Mouse (Mus musculus) adrenal gland, postnatal 25 days (tissue): ENCODE measurements at regions not wholly inside any gene's neighbourhood (a gene's known extent, or its start where the extent isn't known, plus 50 kb on each side); places are given as distances from the start of the nearest gene placed in this dataset.
A peak's percentile ranks its signal among the peaks of the same experiment; 100 is the strongest.

Experiments
- DNase-seq: peaks from one replicate; pipeline ENCODE4 v3.0.0; 2021; ENCODE audit warnings: mixed read lengths

- DNase-seq: no peak
These were observed 314.4 kb upstream of the Tbx3 start for GRCm38 (mm10) chr5:119356051-119356450.

GRCm38 (mm10) chr5:119359709-119360108 lies 310.8 kb upstream of the Tbx3 start:
- peak; percentile 36 for DNase-seq

DNA sequence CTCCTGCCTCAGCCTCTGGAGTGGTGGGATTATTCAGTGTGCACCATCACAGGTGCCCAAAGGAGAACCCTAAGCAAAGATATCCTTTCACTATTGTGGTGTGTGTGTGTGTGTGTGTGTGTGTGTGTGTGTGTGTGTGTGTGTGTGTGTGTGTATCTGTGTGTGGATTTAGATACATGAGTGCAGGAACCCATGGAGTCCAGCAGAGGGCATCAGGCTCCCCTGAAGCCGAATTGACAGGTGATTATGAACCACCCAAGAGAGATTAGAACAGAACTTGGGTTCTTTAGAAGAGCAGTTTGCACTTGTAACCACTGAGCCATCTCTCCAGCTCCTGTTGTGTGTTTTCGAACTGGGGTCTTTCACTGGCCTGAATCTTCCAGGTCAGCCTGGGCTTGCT lies 310.1 kb upstream of the Tbx3 start:
- DNase-seq: no peak

- no peak for DNase-seq
These were observed 308.9 kb upstream of the Tbx3 start for GRCm38 (mm10) chr5:119361406-119362044.

DNA sequence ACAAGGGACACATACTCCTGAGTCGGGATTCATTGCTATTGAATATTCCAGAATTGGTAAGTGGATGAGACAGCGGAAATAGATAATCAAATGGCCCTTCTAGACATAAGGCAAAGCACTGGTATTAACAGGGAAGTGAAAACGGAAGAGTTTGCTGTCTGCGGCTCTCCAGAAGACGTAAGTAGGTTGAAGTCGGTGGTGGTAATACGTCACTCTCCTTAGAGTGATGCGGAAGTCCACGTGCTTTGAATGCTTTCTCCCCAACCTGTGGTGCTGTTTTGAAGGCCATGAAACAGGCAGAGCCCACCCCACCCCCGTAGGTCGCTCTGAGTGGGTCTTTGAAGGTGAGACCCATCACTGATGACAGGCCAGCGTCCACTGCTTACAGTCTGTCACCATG lies 308.0 kb upstream of the Tbx3 start:
- no peak for DNase-seq

GRCm38 (mm10) chr5:119364250-119364649 lies 306.2 kb upstream of the Tbx3 start:
- DNase-seq: no peak

- no peak for DNase-seq
These were observed 305.3 kb upstream of the Tbx3 start for GRCm38 (mm10) chr5:119365157-119365556.

GRCm38 (mm10) chr5:119366296-119366695 lies 304.2 kb upstream of the Tbx3 start:
- no peak for DNase-seq

DNA sequence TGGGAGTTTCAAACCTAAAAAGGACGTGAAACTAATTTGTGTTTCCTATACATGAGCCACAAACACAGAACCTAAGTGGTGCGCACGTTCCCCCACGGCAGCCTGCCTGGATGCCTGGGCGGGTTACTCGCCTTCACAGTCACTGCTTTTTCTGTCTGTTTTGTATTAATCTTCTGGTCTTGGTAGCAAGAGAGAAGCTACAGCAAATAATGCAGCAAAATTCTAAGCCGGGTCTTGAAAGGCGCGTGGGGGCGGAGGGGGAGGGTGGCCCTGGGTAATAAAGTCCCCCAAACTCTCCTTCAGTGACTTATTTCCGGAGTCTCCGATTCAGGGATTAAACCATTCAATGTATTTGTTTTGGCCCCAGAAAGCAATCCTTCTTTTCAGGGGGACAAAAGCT lies 300.0 kb upstream of the Tbx3 start:
- no peak for DNase-seq

GRCm38 (mm10) chr5:119370931-119371330 lies 299.5 kb upstream of the Tbx3 start:
- DNase-seq: no peak

- DNase-seq: no peak
These were observed 296.4 kb upstream of the Tbx3 start for GRCm38 (mm10) chr5:119373774-119374700.

- DNase-seq: no peak
These were observed 295.6 kb upstream of the Tbx3 start for GRCm38 (mm10) chr5:119374861-119375260.

- DNase-seq: no peak
These were observed 292.2 kb upstream of the Tbx3 start for GRCm38 (mm10) chr5:119378261-119378660.

- DNase-seq: no peak
These were observed 290.5 kb upstream of the Tbx3 start for GRCm38 (mm10) chr5:119379915-119380432.

GRCm38 (mm10) chr5:119381495-119381894 lies 289.0 kb upstream of the Tbx3 start:
- DNase-seq: no peak

GRCm38 (mm10) chr5:119385506-119385905 lies 285.0 kb upstream of the Tbx3 start:
- peak; percentile 41 for DNase-seq

- peak; percentile 41 for DNase-seq
These were observed 283.6 kb upstream of the Tbx3 start for GRCm38 (mm10) chr5:119386821-119387220.

DNA sequence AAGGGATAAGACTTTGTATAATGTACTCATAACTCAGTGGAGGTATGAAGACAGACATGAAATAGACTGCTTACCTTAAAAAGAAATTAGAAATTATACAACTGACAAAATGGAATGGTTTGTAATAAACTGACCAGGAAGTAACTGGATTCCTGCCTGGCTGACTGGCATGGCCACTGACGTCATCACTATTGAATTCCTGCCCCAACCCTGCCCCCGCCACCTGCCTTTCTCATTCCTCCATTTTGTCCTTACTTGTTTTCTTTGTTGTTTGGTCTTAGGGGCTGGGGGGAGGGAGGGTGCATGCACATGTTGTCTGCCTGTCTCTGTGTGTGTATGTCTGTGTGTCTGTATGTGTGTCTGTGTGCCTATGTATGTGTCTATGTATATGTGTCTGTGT lies 283.2 kb upstream of the Tbx3 start:
- DNase-seq: peak; percentile 40

GRCm38 (mm10) chr5:119388841-119389240 lies 281.6 kb upstream of the Tbx3 start:
- DNase-seq: no peak

DNA sequence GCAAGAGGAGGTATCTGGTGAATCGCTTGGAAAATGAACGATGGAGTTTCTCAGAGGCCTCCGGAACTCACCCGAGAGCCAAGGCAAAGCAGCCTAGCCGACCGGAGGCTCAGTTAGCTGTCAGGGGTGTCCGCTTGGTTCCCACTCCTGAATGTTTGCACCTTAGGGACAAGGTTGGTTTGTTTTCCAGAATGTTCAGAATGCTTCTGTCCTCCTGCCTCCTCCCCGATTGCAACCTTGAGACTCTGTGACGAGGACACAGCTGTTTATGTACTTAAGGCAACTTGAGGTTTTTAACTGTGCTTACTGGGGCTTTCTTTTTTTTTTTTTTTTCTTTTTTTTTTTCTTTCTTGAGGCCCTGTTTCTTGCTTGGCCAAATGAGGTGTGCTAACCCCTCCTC lies 281.1 kb upstream of the Tbx3 start:
- DNase-seq: no peak

GRCm38 (mm10) chr5:119389857-119390256 lies 280.6 kb upstream of the Tbx3 start:
- DNase-seq: no peak

DNA sequence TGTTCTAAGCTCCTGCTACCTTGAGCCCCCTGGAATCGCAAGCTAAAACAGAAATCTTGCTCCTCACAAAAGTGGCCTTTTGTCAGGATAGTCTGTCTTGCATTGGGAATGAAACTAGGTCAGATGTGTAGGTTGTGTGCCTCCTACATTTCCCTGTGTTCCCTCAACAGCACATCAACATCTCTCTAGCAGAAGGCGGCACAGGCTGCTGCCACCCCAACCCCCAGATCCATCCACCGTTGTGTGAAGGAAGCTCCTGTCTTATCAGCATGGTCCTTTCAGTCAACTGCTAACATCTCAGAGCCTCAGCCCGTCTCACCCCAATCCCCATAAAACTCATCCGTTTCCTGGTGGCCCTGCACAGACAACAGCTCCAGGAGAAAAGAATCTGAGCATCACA lies 272.0 kb upstream of the Tbx3 start:
- no peak for DNase-seq

DNA sequence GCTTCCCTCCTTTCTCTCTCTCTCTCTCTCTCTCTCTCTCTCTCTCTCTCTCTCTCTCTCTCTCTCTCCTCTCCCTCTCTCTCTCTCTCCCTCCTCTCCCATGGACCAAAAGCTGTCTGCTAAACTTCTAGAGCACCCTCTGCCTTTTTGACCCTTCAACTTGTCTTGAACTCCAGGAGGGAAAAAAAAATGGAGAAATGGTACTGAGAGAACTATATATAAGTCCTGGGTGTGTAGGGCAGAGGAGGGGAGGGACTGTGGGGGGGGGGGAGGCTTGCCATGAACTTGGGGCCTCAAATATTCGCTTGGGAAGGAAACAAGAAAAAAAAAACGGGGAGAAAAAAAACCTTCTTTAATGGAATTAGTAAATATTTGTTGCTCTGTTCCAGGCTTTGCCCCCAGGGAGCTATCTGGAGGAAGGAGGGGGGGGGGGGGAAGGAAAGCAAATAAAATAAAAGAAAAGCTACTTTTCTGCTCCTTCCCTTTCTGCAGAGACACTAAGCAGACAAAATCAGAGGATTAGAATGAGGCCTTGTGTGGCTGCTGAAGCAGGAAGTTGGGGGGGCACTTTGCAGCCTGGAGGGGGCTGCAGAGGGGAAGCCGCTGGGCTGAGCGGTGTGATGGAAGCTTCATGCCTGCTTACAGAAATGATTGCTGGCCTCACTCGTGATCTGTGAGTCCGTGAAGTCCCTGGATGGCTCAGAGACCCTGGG lies 270.1 kb upstream of the Tbx3 start:
- DNase-seq: no peak
